Mouse (Mus musculus): ENCODE measurements around the gene Ybx2.
"Not testable (repeated sequence)": the region's sequence is repeated elsewhere in the genome, so short reads cannot be mapped to it uniquely, and the experiment has no call there.

Ybx2 gene

DNA sequence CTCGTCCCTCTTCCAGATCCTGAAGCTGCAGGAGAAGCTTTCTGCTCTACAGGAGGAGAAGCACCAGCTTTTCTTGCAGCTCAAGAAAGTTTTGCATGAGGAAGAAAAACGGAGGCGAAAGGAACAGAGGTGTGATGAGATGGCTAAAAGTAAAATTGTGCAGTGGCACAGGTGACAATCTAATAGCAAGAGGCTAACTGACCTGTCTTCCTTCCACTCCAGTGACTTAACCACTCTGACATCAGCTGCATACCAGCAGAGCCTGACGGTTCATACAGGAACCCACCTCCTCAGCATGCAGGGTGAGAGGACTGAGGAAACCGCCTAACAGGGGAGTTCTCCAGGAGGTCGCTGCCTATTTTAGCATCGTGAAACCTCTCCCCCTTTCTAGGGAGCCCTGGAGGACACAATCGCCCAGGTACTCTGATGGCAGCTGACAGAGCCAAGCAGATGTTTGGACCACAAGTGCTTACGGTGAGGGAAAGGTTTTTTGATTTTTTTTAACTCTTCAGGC, 20.6 kb upstream of the Ybx2 start:
- in situ Hi-C loops (cut with MboI, MseI), result no loop called here

GRCm38 (mm10) chr11:69915667-69916627, 19.6 kb upstream of the Ybx2 start:
- in situ Hi-C loops (cut with MboI, MseI), result no loop called here

DNA sequence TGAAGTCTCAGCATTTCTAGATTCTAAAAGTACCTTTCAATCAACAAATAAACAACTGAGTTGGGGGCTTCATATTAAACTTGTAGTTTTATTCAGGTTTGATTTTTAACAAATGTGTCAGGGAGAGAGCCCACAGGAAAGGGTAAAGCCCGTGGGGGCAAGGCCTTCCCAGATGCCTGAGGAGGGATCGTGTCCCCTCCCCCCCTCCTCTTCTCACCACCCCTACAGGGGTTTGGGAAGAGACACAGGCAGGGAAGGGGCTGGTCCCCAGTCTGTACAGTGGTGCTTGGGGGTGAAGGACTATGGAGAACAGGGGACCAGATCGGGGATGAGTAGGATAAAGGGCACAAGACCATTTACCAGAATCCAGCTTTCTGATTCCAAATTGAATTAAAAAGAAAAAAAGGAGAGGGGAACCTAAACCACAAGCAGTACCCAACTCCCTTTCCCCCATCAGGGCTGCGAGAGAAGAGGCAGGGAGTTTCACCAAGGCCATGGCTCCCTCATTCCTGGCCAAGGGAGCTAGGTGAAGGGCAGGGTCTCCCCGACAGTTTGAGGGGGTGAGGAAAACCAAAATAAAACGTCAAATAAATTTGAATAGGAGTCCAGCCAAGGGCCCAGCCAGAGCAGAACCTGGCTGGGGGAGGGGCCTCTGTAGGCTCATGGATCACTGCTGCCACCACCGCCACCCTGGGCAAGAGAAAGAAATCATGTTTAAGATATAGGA, 18.8 kb upstream of the Ybx2 start:
- in situ Hi-C loops (cut with MboI, MseI), result not testable (repeated sequence)

DNA sequence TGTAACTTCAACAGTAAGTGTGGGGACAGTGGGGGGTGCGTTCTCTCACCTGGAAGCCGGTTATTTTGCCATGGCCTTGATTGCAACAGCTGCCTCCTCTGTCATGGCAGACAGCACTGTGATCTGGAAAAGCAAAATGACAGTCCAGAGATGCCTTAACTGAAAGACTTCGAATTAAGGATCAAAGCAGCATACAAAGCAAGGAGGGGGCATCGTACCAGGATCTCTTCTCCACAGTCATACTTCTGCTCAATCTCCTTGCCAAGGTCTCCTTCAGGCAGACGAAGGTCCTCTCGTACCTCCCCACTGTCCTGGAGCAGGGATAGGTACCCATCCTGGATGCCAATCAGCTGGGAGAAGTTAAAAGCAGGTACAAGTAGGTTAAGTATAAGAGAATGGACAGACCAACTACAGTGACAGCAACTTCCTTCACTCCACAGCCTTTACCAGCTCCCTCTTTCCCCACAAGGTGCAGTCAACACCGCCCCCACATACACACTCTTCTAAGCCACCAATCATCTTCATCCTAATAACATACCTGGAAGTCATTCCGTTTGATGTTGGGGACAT, 18.1 kb upstream of the Ybx2 start:
- in situ Hi-C loops (cut with MboI, MseI), result no loop called here

GRCm38 (mm10) chr11:69918118-69918517, 17.5 kb upstream of the Ybx2 start:
- in situ Hi-C loops (cut with MboI, MseI), result no loop called here

DNA sequence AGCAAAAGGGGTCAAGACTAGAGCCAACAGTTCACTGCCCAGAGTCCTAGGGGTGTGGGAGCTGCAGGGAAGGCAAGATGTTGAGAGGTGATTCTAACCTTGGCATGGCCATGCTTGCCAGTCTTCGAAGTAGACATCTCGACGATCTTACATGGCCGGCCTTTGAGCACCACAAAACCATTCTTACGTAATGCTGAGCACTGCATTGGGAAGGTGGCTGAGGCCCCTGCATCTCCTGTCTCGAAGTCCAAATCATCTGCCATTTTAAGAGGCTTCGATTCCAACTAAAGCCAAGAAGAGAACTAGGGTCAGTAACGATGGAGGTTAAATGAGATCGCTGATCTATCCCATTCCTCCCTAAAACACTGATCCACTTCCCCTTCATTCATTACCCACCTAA, 16.5 kb upstream of the Ybx2 start:
- in situ Hi-C loops (cut with MboI, MseI), result no loop called here

DNA sequence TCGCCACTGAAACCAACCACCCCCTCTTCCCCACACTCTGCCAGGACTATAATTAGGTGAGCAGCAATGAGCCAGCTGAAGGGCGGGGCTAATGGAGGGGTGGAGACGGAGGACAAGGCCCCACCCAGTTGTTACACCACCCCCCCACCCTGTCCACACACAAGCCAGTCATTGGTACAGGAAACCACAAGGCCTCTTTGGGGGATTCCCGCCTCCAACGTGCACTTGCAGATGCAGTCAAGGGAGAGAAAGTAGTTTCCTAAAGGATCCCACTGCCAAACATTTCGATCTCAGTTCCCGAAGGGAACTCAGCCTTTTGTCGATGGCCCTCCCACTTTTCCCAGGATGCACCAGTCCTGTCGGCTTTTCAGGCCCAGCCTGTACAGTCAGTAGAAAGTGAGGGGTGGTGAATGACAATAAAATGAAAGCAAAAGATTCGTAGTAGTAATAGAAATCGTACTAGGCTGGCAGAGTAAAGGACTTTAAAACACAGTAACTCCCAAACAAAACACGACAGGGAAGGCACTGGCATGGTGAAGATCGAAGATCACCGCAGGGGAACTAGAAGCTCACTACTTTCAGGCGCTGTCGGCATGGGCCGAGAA, 15.8 kb upstream of the Ybx2 start:
- in situ Hi-C loops (cut with MboI, MseI), result no loop called here

DNA sequence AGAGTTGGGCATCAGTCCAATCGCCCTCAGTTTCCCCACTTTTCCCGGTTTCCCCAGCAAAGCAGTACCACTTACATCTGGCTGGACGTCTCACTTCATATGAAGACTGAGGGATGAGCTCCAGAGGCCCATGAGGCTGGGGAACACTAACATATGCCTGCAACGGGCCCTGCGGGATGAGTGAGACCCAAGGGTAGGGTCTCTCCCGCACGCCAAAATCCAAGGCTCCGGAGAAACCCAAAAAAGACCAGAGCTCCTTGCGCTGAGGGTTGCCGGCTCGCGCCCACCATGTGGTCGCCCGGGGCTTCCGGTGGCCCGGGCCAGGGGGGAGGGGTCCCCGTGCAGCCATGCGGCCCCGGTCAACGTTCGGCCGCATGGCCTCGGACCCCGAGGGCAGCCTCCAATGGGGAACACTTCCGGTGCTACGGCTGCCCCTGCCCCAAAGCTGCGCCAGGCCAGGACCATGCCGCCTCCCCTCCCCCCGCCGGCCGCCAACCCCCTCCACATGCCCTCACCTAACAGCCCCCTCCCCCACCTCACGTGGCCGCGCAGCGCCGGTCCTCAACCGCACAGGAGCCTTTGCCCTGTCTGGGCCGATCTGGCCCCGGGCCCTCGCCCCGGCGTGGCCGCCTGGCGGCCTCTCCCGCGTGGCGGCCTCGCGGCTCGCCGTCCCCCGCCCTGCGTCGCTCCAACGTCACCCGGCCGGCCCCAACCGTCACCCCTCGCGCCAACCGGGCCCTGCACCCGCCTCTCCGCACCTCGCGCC, 15.1 kb upstream of the Ybx2 start:
- in situ Hi-C loops (cut with MboI, MseI), result no loop called here

- in situ Hi-C loops (cut with MboI, MseI), result no loop called here
These were observed 14.2 kb upstream of the Ybx2 start, which contains the start of gene Eif5a for GRCm38 (mm10) chr11:69921114-69922011. Gene Eif5a (minus strand): TSS chr11:69921958.

- in situ Hi-C loops (cut with MboI, MseI), result no loop called here
These were observed 13.4 kb upstream of the Ybx2 start for GRCm38 (mm10) chr11:69922012-69922756.

DNA sequence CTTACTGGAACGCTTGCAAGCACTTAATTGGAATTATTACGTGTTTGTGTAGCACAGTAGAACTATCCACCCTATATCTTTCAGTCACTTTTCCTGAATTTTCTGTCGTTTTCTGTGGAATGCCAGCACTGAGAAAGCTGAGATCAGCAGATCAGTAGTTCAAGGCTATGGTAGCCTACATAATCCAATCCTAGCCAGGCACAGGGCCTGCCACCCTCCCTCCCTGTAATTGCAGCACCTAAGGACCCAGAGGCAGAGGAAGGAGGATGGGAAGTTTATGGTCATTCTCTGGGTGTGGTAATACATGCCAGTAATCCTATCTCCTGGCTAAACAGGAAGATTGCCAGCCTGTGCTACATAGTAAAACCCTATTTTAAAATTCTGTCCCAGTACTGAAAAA, 12.8 kb upstream of the Ybx2 start:
- in situ Hi-C loops (cut with MboI, MseI), result no loop called here

- in situ Hi-C loops (cut with MboI, MseI), result no loop called here
These were observed 8.1 kb upstream of the Ybx2 start for GRCm38 (mm10) chr11:69927501-69927900.

GRCm38 (mm10) chr11:69929712-69930111, 5.9 kb upstream of the Ybx2 start:
- in situ Hi-C loops (cut with MboI, MseI), result no loop called here

GRCm38 (mm10) chr11:69930176-69930575, 5.4 kb upstream of the Ybx2 start:
- in situ Hi-C loops (cut with MboI, MseI), result not testable (repeated sequence)

DNA sequence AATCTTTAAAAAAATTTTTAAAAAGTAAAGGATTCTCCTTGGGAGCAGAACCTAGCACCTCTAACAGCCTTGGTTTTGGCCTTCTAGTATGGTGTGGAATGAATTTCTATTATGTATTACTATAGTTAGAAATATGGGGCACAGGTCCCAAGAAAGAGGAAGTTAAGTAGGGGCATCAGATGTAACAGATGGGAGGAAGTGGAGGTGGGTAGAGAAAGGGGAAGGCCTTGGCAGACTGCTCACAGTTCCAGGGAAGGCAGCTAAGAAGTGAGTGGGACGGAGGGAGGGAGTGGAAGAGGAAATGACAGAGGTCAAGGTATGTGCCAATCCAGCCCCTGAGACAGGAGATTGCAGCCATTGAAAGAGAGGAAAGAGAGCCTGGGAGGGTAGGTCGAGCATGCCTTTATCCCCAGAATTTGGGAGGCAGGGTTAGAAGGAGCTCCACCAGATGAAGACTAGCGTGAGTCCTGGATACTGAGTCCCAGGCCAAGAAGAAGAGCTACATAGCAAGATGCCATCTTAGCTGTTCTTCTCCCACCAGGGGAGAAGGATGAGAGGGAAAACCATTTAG, 4.5 kb upstream of the Ybx2 start:
- in situ Hi-C loops (cut with MboI, MseI), result no loop called here

- in situ Hi-C loops (cut with MboI, MseI), result no loop called here
These were observed 3.8 kb upstream of the Ybx2 start for GRCm38 (mm10) chr11:69931769-69932168.

DNA sequence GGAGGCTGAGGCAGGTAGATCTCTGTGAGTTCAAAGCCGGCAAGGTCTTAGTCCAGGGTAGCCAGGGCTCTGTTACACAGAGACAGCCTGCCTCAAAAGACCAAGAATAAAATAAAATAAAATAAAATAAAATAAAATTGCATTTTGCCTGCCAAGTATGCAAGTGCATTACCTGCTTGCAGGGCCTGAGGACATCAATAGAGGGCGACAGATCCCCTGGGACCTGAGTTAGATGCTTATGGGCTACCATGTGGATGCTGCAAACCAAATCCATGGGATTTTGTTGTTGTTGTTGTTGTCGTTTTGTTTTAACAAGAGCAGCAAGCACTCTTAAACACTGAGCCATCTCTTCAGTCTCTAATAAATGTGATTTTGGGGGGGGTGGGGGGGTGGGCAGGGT, 3.3 kb upstream of the Ybx2 start:
- in situ Hi-C loops (cut with MboI, MseI), result no loop called here

GRCm38 (mm10) chr11:69933066-69933465, 2.5 kb upstream of the Ybx2 start:
- in situ Hi-C loops (cut with MboI, MseI), result no loop called here

GRCm38 (mm10) chr11:69934169-69934568, 1.4 kb upstream of the Ybx2 start:
- in situ Hi-C loops (cut with MboI, MseI), result no loop called here

Measured in regulatory T cell (primary cell).